Mouse (Mus musculus) MEL (cell line): ENCODE measurements around the gene Mrgprg. TPM values are rescaled to one million over a fixed set of nuclear protein-coding genes. Genes with fewer than 3 reads are reported as not detected.

Source experiments
- DNase-seq: peaks from one replicate; pipeline ENCODE4 v3.0.0; 2011; ENCODE audit warnings: low read depth, low spot score
- H3K27ac ChIP-seq: 2 replicates; pipeline ENCODE4 v1.5.1; 2012; ENCODE audit warnings: low read depth, mild to moderate bottlenecking, control low read depth, low read length, moderate library complexity; ENCODE audit not compliant: control insufficient read depth
- H3K27me3 ChIP-seq, 2 experiments: fragments of 150-350 bp in 1 of 2; sonication (generic) in 1 of 2; 2 replicates each; pipeline ENCODE4 v1.6.1; 2012; ENCODE audit warnings: low read length in 2 of 2, mild to moderate bottlenecking in 2 of 2, improper control_type of control experiment in 1 of 2, moderate library complexity in 1 of 2; ENCODE audit not compliant: insufficient read depth in 2 of 2, control insufficient read depth in 1 of 2
- H3K36me3 ChIP-seq, 2 experiments: 2 replicates each; pipeline ENCODE4 v1.6.1; 2012 to 2014; ENCODE audit warnings: low read length in 2 of 2, improper control_type of control experiment in 1 of 2, inconsistent platforms in 1 of 2, mild to moderate bottlenecking in 1 of 2; ENCODE audit not compliant: insufficient read depth in 2 of 2, control insufficient read depth in 1 of 2
- H3K4me1 ChIP-seq, 2 experiments: fragments of 150-350 bp in 1 of 2; sonication (generic) in 1 of 2; 2 replicates each; pipeline ENCODE4 v1.6.1; 2012; ENCODE audit warnings: low read length in 2 of 2, improper control_type of control experiment in 1 of 2, mild to moderate bottlenecking in 1 of 2; ENCODE audit not compliant: insufficient read depth in 2 of 2, control insufficient read depth in 1 of 2
- H3K4me3 ChIP-seq, 2 experiments: fragments of 150-350 bp in 1 of 2; sonication (generic) in 1 of 2; 2 replicates each; pipeline ENCODE4 v1.5.1; 2012; ENCODE audit warnings: low read depth in 2 of 2, low read length in 2 of 2, mild to moderate bottlenecking in 2 of 2, moderate library complexity in 2 of 2, control low read depth in 1 of 2, improper control_type of control experiment in 1 of 2; ENCODE audit not compliant: control insufficient read depth in 1 of 2, insufficient read depth in 1 of 2
- H3K79me2 ChIP-seq: 2 replicates; pipeline ENCODE4 v1.6.1; 2012; ENCODE audit warnings: mild to moderate bottlenecking, low read length, moderate library complexity; ENCODE audit not compliant: control insufficient read depth, poor library complexity, insufficient read depth
- H3K9ac ChIP-seq: 2 replicates; pipeline ENCODE4 v1.6.1; 2012; ENCODE audit warnings: low read depth, mild to moderate bottlenecking, control low read depth, low read length, moderate library complexity; ENCODE audit not compliant: control insufficient read depth, poor library complexity, severe bottlenecking
- H3K9me3 ChIP-seq: fragments of 150-350 bp; sonication (generic); replicated peaks from 2 replicates; pipeline ENCODE4 v1.6.1; 2012; ENCODE audit warnings: mild to moderate bottlenecking, low read length, improper control_type of control experiment, moderate library complexity; ENCODE audit not compliant: insufficient read depth
- CHD1 ChIP-seq: IDR thresholded peaks from 2 replicates; pipeline ENCODE4 v1.6.1; 2012; ENCODE audit warnings: low read depth, mild to moderate bottlenecking, inconsistent platforms, low read length, improper control_type of control experiment
- E2F4 ChIP-seq: IDR thresholded peaks from 2 replicates; pipeline ENCODE4 v1.6.1; 2011; ENCODE audit warnings: low read depth, low read length, improper control_type of control experiment, borderline replicate concordance
- EP300 ChIP-seq, 2 experiments: IDR thresholded peaks; 2 replicates each; pipeline ENCODE4 v1.6.1; 2011; ENCODE audit warnings: improper control_type of control experiment in 2 of 2, low read length in 2 of 2, low read depth in 1 of 2, mild to moderate bottlenecking in 1 of 2
- ETS1 ChIP-seq: IDR thresholded peaks from 2 replicates; pipeline ENCODE4 v1.6.1; 2012; ENCODE audit warnings: low read depth, mild to moderate bottlenecking, inconsistent platforms, low read length, improper control_type of control experiment, moderate library complexity
- GATA1 ChIP-seq: IDR thresholded peaks from 2 replicates; pipeline ENCODE4 v1.6.1; 2011; ENCODE audit warnings: low read depth, low read length, improper control_type of control experiment
- HCFC1 ChIP-seq: IDR thresholded peaks from 2 replicates; pipeline ENCODE4 v1.6.1; 2012; ENCODE audit warnings: low read depth, mild to moderate bottlenecking, inconsistent platforms, low read length, improper control_type of control experiment, moderate library complexity
- KAT2A ChIP-seq: conservative IDR thresholded peaks from 2 replicates; pipeline ENCODE4 v1.6.1; 2012; ENCODE audit warnings: low read depth, low read length, improper control_type of control experiment, inconsistent platforms
- MAFK ChIP-seq: IDR thresholded peaks from 2 replicates; pipeline ENCODE4 v1.6.1; 2011; ENCODE audit warnings: low read depth, mild to moderate bottlenecking, low read length, improper control_type of control experiment, borderline replicate concordance
- MAX ChIP-seq: IDR thresholded peaks from 2 replicates; pipeline ENCODE4 v1.6.1; 2011; ENCODE audit warnings: low read length, improper control_type of control experiment
- MAZ ChIP-seq: IDR thresholded peaks from 2 replicates; pipeline ENCODE4 v1.6.1; 2012; ENCODE audit warnings: low read depth, mild to moderate bottlenecking, inconsistent platforms, low read length, improper control_type of control experiment
- MEF2A ChIP-seq: IDR thresholded peaks from 2 replicates; pipeline ENCODE4 v1.6.1; 2014; ENCODE audit warnings: low read depth, mild to moderate bottlenecking, inconsistent platforms, low read length, improper control_type of control experiment; ENCODE audit not compliant: poor library complexity, insufficient replicate concordance, severe bottlenecking; ENCODE audit errors: extremely low read depth
- MXI1 ChIP-seq: IDR thresholded peaks from 2 replicates; pipeline ENCODE4 v1.6.1; 2011; ENCODE audit warnings: mild to moderate bottlenecking, low read depth, low read length, improper control_type of control experiment
- NRF1 ChIP-seq: IDR thresholded peaks from 2 replicates; pipeline ENCODE4 v1.6.1; 2014; ENCODE audit warnings: low read depth, mild to moderate bottlenecking, inconsistent platforms, low read length, improper control_type of control experiment, moderate library complexity; ENCODE audit not compliant: poor library complexity, insufficient read depth, severe bottlenecking
- POLR2A ChIP-seq, 2 experiments: IDR thresholded peaks; 2 replicates each; pipeline ENCODE4 v1.6.1; 2011 to 2012; ENCODE audit warnings: low read length in 2 of 2, mild to moderate bottlenecking in 2 of 2, control low read depth in 1 of 2, improper control_type of control experiment in 1 of 2, low read depth in 1 of 2, moderate library complexity in 1 of 2; ENCODE audit not compliant: control insufficient read depth in 1 of 2, insufficient read depth in 1 of 2, poor library complexity in 1 of 2
- POLR2AphosphoS2 ChIP-seq: IDR thresholded peaks from 2 replicates; pipeline ENCODE4 v1.6.1; 2011; ENCODE audit warnings: low read length, improper control_type of control experiment
- POLR2AphosphoS5 ChIP-seq: IDR thresholded peaks from 2 replicates; pipeline ENCODE4 v1.6.1; 2012; ENCODE audit warnings: low read depth, borderline replicate concordance, mild to moderate bottlenecking, inconsistent platforms, low read length, moderate library complexity, mixed read lengths
- RCOR1 ChIP-seq: IDR thresholded peaks from 2 replicates; pipeline ENCODE4 v1.6.1; 2012; ENCODE audit warnings: low read depth, mild to moderate bottlenecking, inconsistent platforms, low read length, improper control_type of control experiment
- SIN3A ChIP-seq: IDR thresholded peaks from 2 replicates; pipeline ENCODE4 v1.6.1; 2012; ENCODE audit warnings: low read length, improper control_type of control experiment, inconsistent platforms
- TBP ChIP-seq: IDR thresholded peaks from 2 replicates; pipeline ENCODE4 v1.8.0; 2011; ENCODE audit warnings: low read depth, low read length, improper control_type of control experiment
- TCF12 ChIP-seq: IDR thresholded peaks from 2 replicates; pipeline ENCODE4 v1.6.1; 2014; ENCODE audit warnings: low read depth, mild to moderate bottlenecking, inconsistent platforms, low read length, improper control_type of control experiment, moderate library complexity
- UBTF ChIP-seq: IDR thresholded peaks from 2 replicates; pipeline ENCODE4 v1.6.1; 2012; ENCODE audit warnings: low read depth, mild to moderate bottlenecking, inconsistent platforms, low read length, improper control_type of control experiment, moderate library complexity, borderline replicate concordance; ENCODE audit not compliant: insufficient read depth
- USF1 ChIP-seq: IDR thresholded peaks from 2 replicates; pipeline ENCODE4 v1.6.1; 2014; ENCODE audit warnings: low read depth, mild to moderate bottlenecking, inconsistent platforms, low read length, improper control_type of control experiment, moderate library complexity
- ZMIZ1 ChIP-seq: IDR thresholded peaks from 2 replicates; pipeline ENCODE4 v1.6.1; 2012; ENCODE audit warnings: low read depth, mild to moderate bottlenecking, inconsistent platforms, low read length, improper control_type of control experiment, moderate library complexity
- ZNF384 ChIP-seq: IDR thresholded peaks from 2 replicates; pipeline ENCODE4 v1.6.1; 2012; ENCODE audit warnings: low read depth, mild to moderate bottlenecking, inconsistent platforms, low read length, improper control_type of control experiment
- polyA plus RNA-seq, 2 experiments: library from polyadenylated mRNA; stranded (reverse) in 1 of 2; unstranded in 1 of 2; fragments of >175 nt in 1 of 2; fragments of >200 nt in 1 of 2; gene quantifications; 2 replicates each; pipeline versions ENCODE4 v1.2.1 to v1.2.4; 2012; ENCODE audit warnings: low replicate concordance in 2 of 2, low read depth in 1 of 2; ENCODE audit not compliant: insufficient read length in 2 of 2, insufficient read depth in 1 of 2, missing spikeins in 1 of 2
- total RNA-seq: library from RNA; depleted of rRNA; stranded (reverse); fragments of 300-350 nt; gene quantifications from 2 replicates; pipeline ENCODE4 v1.2.3, GENCODE M21; 2012

Mrgprg gene
- total and polyA plus RNA-seq, 3 experiments = not detected

GRCm38 (mm10) chr7:143805199-143805624 lies 38.4 kb upstream of the Mrgprg start:
- H3K9me3 ChIP-seq = no peaks in the 10 kb centered on the region
- no peak overlapping the region for H3K27ac ChIP-seq
- no peaks in the 10 kb centered on the region for H3K4me1 ChIP-seq
- TF ChIP-seq TCF12 (no peak), MAX (no peak), POLR2AphosphoS2 (no peak), ZNF384 (no peak), USF1 (no peak), ETS1 (no peak), MAZ (no peak), HCFC1 (no peak), MEF2A (no peak), TBP (no peak), NRF1 (no peak), UBTF (no peak), POLR2A (IDR thresholded peaks at IDR 0.05; ENCODE audit: control insufficient read depth in 1 of 2, insufficient read depth in 1 of 2, low read depth in 1 of 2, low read length in 2 of 2, poor library complexity in 1 of 2) (no peak), CHD1 (no peak), KAT2A (no peak), MXI1 (no peak), RCOR1 (no peak), EP300 (IDR thresholded peaks at IDR 0.05; ENCODE audit: low read depth in 1 of 2, low read length in 2 of 2) (no peak), SIN3A (no peak), ZMIZ1 (no peak)
- H3K27me3 ChIP-seq = no peaks in the 10 kb centered on the region
- H3K4me3 ChIP-seq = no peak overlapping the region
- H3K79me2 ChIP-seq = no peaks in the 10 kb centered on the region
- no peak for DNase-seq
- no peaks in the 10 kb centered on the region; a peak in 1 of 4 replicates for H3K36me3 ChIP-seq
- H3K9ac ChIP-seq = no peak overlapping the region

GRCm38 (mm10) chr7:143801195-143802065 lies 34.6 kb upstream of the Mrgprg start:
- no peak overlapping the region for H3K27ac ChIP-seq
- no peak for DNase-seq
- H3K9ac ChIP-seq = no peak overlapping the region
- TF ChIP-seq MAFK = no peak
- no peak for TF ChIP-seq NRF1
- TF ChIP-seq POLR2AphosphoS2 = no peak
- TF ChIP-seq KAT2A = no peak
- TF ChIP-seq CHD1 = no peak
- TF ChIP-seq POLR2AphosphoS5 = no peak
- no peak for TF ChIP-seq GATA1
- no peak for TF ChIP-seq TBP
- no peak for TF ChIP-seq E2F4
- no peaks in the 10 kb centered on the region for H3K4me1 ChIP-seq
- no peak overlapping the region for H3K4me3 ChIP-seq
- no peaks in the 10 kb centered on the region for H3K27me3 ChIP-seq
- H3K36me3 ChIP-seq = no peaks in the 10 kb centered on the region; a peak in 1 of 4 replicates
- H3K9me3 ChIP-seq = no peaks in the 10 kb centered on the region
- no peaks in the 10 kb centered on the region for H3K79me2 ChIP-seq
